Mouse (Mus musculus): ENCODE measurements around the gene Acp4.

DNA sequence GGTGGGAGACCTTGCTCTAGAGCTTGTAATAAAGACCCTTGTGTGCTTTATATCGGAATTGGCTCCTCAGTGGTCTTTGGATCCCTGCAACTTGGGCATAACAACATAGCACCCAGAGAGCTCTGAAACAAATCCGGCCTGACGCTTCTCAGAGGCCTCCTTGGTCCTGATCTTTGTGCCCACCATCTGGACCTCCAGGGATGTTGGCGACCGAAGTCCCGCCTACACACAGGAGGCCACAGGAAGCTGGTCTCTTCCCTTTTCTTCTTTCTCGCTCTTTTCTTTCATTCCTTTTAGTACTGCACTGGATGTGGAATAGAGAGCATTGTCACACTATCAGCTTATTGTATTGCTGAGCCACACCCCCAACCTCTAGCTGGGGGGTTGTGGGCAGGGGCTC is 16.3 kb upstream of the Acp4 start:
- TF ChIP-seq CTCF (IDR thresholded peaks at IDR 0.05), result no peak
- no peak for TF ChIP-seq EP300 (IDR thresholded peaks at IDR 0.05)
